In genomic region chr14:103586662-103587061, GRCm38 (mm10) we compare ENCODE assay signal across 26 mouse cellular contexts.
DNase-seq lines count a peak whose midpoint lies in the region; ATAC-seq and TF ChIP-seq lines count a peak whose summit lies in the region.
"Had no signal": no experiment of that assay in that cellular context is flagged by ENCODE, and none has a peak within 500 bp of the region (broad histone marks: within the 10 kb centered on the region; RNA-seq: fewer than 3 reads in every experiment).

No protein-coding gene starts in this region.

- no peak for ATAC-seq in kidney, postnatal 0 days (replicated peaks; ENCODE audit: low FRiP score, low read depth)
- peak; percentile 82 for ATAC-seq in neural tube, embryonic 12.5 days (ENCODE audit: low FRiP score, low read depth)
- ATAC-seq in liver, postnatal 0 days = no peak
- ATAC-seq: liver, embryonic 12.5 days had no signal

- no peaks in the 10 kb centered on the region for H3K9me3 ChIP-seq in kidney, postnatal 0 days (replicated peaks; ENCODE audit: low read length)
- H3K9me3 ChIP-seq in neural tube, embryonic 12.5 days = no peaks in the 10 kb centered on the region
- H3K9me3 ChIP-seq in liver, postnatal 0 days (ENCODE audit: low read length) = no peaks in the 10 kb centered on the region
- H3K9me3 ChIP-seq: embryonic facial prominence, embryonic 12.5 days; hindbrain, embryonic 13.5 days; limb, embryonic 12.5 days; liver, embryonic 12.5 days; megakaryocyte, embryonic 14.5 days had no signal

- DNase-seq in kidney, postnatal 0 days (ENCODE audit: low spot score) = peak; percentile 10
- no peak for DNase-seq in kidney, adult 2 months
- DNase-seq in adipocyte (ENCODE audit: low spot score) = peak; percentile 4
- DNase-seq in adrenal gland, postnatal 10 days = peak; percentile 64
- no peak for DNase-seq in liver, postnatal 0 days
- DNase-seq in thymus, adult 18-20 months = no peak
- DNase-seq in kidney, postnatal 10 days = no peak
- DNase-seq: cerebellum, adult 11-12 months; cerebellum, postnatal 14 days; heart, postnatal 36 days; kidney, adult 18-20 months; kidney, postnatal 25 days; layer of hippocampus, postnatal 36 days; lung, adult 2 months; lung, postnatal 36 days; midbrain, embryonic 14.5 days; right cerebral cortex, postnatal 25 days; thymus, postnatal 14 days had no signal

- no peak for TF ChIP-seq EP300 in liver, postnatal 0 days (IDR thresholded peaks at IDR 0.05; ENCODE audit: low read depth)

- no peak for TF ChIP-seq POLR2A in kidney, adult 2 months (IDR thresholded peaks at IDR 0.05; ENCODE audit: low read depth, low read length)

- no peaks in the 10 kb centered on the region for H3K4me1 ChIP-seq in kidney, postnatal 0 days (replicated peaks; ENCODE audit: insufficient read depth, low read length)
- no peaks in the 10 kb centered on the region for H3K4me1 ChIP-seq in kidney, adult 2 months (ENCODE audit: control insufficient read depth, insufficient read depth, low read length)
- peaks cover 4% of the 10 kb centered on the region; the same call in 1 of the 2 replicates for H3K4me1 ChIP-seq in neural tube, embryonic 12.5 days
- no peaks in the 10 kb centered on the region for H3K4me1 ChIP-seq in liver, postnatal 0 days (ENCODE audit: insufficient read depth)
- H3K4me1 ChIP-seq: embryonic facial prominence, embryonic 12.5 days; hindbrain, embryonic 13.5 days; limb, embryonic 12.5 days; liver, embryonic 12.5 days; megakaryocyte, embryonic 14.5 days had no signal

- no peaks in the 10 kb centered on the region for H3K27me3 ChIP-seq in kidney, postnatal 0 days (ENCODE audit: insufficient read depth, low read length)
- H3K27me3 ChIP-seq in kidney, adult 2 months (replicated peaks; ENCODE audit: control insufficient read depth, insufficient read depth, low read length) = no peaks in the 10 kb centered on the region
- H3K27me3 ChIP-seq in neural tube, embryonic 12.5 days (replicated peaks) = no peaks in the 10 kb centered on the region
- H3K27me3 ChIP-seq in liver, postnatal 0 days (ENCODE audit: insufficient read depth, low read length) = no peaks in the 10 kb centered on the region
- H3K27me3 ChIP-seq: embryonic facial prominence, embryonic 12.5 days; hindbrain, embryonic 13.5 days; limb, embryonic 12.5 days; liver, embryonic 12.5 days; megakaryocyte, embryonic 14.5 days had no signal

- 20% methylated on average over 4 of the region's 4 CpGs for WGBS in kidney, postnatal 0 days
- whole genome bisulfite sequencing in kidney, adult 2 months = 26% methylated on average over 4 of the region's 4 CpGs
- 28% methylated on average over 4 of the region's 4 CpGs for WGBS in neural tube, embryonic 12.5 days
- 62% methylated on average over 4 of the region's 4 CpGs for WGBS in liver, postnatal 0 days (ENCODE audit: insufficient replicate concordance)

- TF ChIP-seq CTCF in kidney, postnatal 0 days (IDR thresholded peaks at IDR 0.05; ENCODE audit: low read depth) = no peak
- no peak for TF ChIP-seq CTCF in kidney, adult 2 months (conservative IDR thresholded peaks at IDR 0.05; ENCODE audit: insufficient read depth, insufficient read length, low read depth, low read length)
- no peak for TF ChIP-seq CTCF in liver, postnatal 0 days (IDR thresholded peaks at IDR 0.05; ENCODE audit: low read depth)

- H3K4me2 ChIP-seq in kidney, postnatal 0 days (ENCODE audit: low read length) = no peak overlapping the region
- H3K4me2 ChIP-seq in neural tube, embryonic 12.5 days (replicated peaks) = no peak overlapping the region
- no peak overlapping the region for H3K4me2 ChIP-seq in liver, postnatal 0 days (ENCODE audit: low read depth, low read length)
- H3K4me2 ChIP-seq: embryonic facial prominence, embryonic 12.5 days; hindbrain, embryonic 13.5 days; limb, embryonic 12.5 days; liver, embryonic 12.5 days had no signal

- no peak overlapping the region for H3K9ac ChIP-seq in kidney, postnatal 0 days (ENCODE audit: low read depth, low read length)
- no peak overlapping the region for H3K9ac ChIP-seq in neural tube, embryonic 12.5 days
- no peak overlapping the region for H3K9ac ChIP-seq in liver, postnatal 0 days (replicated peaks)
- H3K9ac ChIP-seq: embryonic facial prominence, embryonic 12.5 days; hindbrain, embryonic 13.5 days; limb, embryonic 12.5 days; liver, embryonic 12.5 days had no signal

- H3K27ac ChIP-seq in kidney, postnatal 0 days = no peak overlapping the region
- H3K27ac ChIP-seq in kidney, adult 2 months (ENCODE audit: insufficient read depth, low read depth, low read length) = no peak overlapping the region
- H3K27ac ChIP-seq in neural tube, embryonic 12.5 days = no peak overlapping the region
- no peak overlapping the region for H3K27ac ChIP-seq in liver, postnatal 0 days (ENCODE audit: low read depth)
- H3K27ac ChIP-seq: embryonic facial prominence, embryonic 12.5 days; hindbrain, embryonic 13.5 days; layer of hippocampus, adult 2 months; limb, embryonic 12.5 days; liver, embryonic 12.5 days had no signal

- H3K4me3 ChIP-seq in kidney, postnatal 0 days (replicated peaks; ENCODE audit: low read depth, low read length) = no peak overlapping the region
- no peak overlapping the region for H3K4me3 ChIP-seq in kidney, adult 2 months (ENCODE audit: insufficient read depth, low read depth, low read length)
- no peak overlapping the region for H3K4me3 ChIP-seq in neural tube, embryonic 12.5 days
- no peak overlapping the region for H3K4me3 ChIP-seq in liver, postnatal 0 days (ENCODE audit: low read depth, low read length)
- H3K4me3 ChIP-seq: embryonic facial prominence, embryonic 12.5 days; erythroblast, embryonic 14.5 days; hindbrain, embryonic 13.5 days; layer of hippocampus, adult 2 months; limb, embryonic 12.5 days; liver, embryonic 12.5 days; megakaryocyte, embryonic 14.5 days had no signal

- H3K36me3 ChIP-seq in kidney, postnatal 0 days (ENCODE audit: insufficient read depth, low read length) = no peaks in the 10 kb centered on the region
- H3K36me3 ChIP-seq in kidney, adult 2 months (ENCODE audit: control insufficient read depth, insufficient read depth, low read length) = no peaks in the 10 kb centered on the region
- no peaks in the 10 kb centered on the region for H3K36me3 ChIP-seq in neural tube, embryonic 12.5 days
- H3K36me3 ChIP-seq in liver, postnatal 0 days (replicated peaks; ENCODE audit: insufficient read depth, low read length) = no peaks in the 10 kb centered on the region
- H3K36me3 ChIP-seq: embryonic facial prominence, embryonic 12.5 days; hindbrain, embryonic 13.5 days; limb, embryonic 12.5 days; liver, embryonic 12.5 days had no signal

Comparison
In these comparisons a context has a peak if more than half of its experiments do, and no peak if none do; other contexts are left out.
1. DNase-seq: peak in kidney, postnatal 0 days (single experiment), adipocyte (single experiment) and adrenal gland, postnatal 10 days (single experiment); none in kidney, adult 2 months (single experiment), liver, postnatal 0 days (single experiment), thymus, adult 18-20 months (0 of 2) and kidney, postnatal 10 days (single experiment).